Mouse (Mus musculus) natural killer cell, adult 2 months (primary cell): ENCODE data around the gene Psmc2.

ENCODE experiments used
- DNase-seq, 2 experiments: peaks; one replicate each; pipeline ENCODE4 v3.0.0; 2022; ENCODE audit warnings: low spot score in 2 of 2

The Psmc2 gene

DNA sequence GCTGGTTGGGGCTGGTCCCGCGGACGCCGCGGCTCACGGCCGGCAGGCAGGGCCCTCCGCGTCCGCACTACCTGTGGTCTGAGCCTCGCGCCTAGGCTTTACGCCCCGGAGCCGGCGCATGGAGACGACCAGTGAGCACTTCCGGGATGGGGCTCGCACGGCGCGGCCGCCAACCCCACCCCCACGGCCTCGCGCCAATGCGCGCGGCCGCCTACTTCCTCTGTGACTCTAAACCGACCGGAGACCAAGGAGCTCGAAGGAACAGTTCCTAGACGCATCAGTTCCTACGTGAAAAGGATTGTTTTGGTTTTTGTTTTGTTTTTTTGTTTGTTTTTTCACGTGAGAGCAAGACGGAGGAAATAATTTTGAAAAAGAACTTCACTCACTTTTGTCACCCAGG is at the start of gene Psmc2, which contains the start of gene Dnajc2:
Psmc2 (plus strand) TSS at position 231 of the 400 bp plus-strand sequence.
Dnajc2 (minus strand) TSS at position 199 of the 400 bp plus-strand sequence.
- DNase-seq = peak; percentile 85 to 88

DNA sequence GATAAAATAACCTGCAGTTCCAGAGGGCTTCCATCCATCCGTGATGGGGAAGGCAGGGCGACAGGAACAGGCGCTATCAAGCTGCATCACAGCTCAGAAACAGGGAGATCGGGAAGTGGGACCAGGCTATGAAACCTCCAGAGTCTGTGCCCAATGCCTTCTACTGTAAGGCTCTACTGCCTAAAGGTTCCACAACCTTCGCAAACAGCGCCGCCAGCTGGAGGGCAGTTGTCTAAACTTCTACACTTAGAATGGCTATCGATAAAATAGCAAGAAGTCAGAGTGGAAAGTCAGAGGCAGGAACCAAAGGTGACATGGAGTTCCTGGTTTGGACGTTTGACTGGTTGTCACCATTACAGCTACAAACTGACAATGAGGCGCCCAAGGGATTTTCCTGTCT is 49.5 kb upstream of the Psmc2 start:
- DNase-seq = peak; percentile 49 to 74

DNA sequence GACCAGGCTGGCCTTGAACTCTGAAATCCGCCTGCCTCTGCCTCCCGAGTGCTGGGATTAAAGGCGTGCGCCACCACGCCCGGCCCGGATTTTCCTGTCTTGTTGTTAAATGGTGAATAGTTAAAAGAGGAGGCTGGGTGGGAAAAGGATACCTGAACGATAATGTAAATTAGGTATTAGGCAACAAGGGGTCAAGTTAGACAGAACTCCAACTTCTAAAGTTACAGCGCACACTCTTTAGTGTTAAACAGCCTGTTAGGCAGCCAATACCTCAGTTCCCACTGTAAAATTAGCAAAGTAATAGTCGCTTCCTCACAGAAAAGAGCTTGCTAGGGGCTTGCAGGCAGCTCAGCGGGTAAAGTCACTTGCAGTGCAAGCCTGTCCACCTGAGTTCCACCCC is 49.0 kb upstream of the Psmc2 start:
- DNase-seq = no peak

DNA sequence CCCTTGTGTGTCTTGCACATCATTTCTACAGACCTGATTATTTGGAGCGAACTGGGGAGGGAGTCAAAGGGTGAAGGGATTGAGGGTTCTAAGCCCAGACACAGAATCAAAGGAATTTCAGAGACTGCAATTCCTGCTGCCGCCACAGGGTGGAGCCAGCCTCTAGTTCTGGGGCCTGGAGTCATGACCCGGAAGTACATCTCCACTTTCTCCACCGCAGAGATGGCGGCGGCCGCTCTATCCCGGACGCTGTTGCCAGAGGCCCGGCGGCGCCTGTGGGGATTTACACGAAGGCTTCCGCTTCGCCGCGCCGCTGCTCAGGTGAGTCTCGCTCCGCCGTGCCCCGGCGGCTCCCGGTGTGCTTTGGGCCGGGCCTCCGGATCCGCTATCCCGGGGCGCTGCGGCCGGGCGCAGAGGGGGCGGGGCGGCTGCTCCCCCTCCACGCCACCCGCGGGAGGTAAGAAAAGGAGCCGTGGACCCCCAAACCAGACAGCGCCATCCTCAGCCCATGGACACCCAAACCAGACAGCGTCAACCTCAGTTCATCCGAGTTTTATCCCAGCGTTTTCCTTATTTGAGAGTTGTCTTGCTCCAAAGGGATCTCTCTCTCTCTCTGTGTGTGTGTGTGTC is 48.0 kb upstream of the Psmc2 start, which contains the start of gene Pmpcb:
Pmpcb (plus strand) TSS at position 186 of the 630 bp plus-strand sequence.
- DNase-seq = peak; percentile 81 to 87

DNA sequence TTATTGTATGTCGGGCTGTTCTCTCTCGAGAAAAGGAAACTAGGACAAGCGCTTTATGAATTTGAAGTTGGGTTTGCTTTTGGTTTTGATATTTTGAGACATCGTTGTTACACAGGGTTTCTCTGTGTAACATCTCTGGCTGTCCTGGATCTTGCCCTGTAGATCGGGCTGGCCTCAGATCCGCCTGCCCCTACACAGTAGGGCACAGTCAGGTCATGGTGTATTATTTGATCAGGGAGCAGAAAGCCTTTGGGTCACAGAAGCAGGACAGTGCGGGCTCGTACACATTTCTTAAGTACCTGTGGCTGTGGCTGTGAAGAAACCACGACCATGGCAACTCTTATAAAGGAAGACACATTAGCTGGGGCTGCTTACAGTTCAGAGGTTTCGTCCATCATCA is 47.5 kb upstream of the Psmc2 start:
- DNase-seq = no peak

DNA sequence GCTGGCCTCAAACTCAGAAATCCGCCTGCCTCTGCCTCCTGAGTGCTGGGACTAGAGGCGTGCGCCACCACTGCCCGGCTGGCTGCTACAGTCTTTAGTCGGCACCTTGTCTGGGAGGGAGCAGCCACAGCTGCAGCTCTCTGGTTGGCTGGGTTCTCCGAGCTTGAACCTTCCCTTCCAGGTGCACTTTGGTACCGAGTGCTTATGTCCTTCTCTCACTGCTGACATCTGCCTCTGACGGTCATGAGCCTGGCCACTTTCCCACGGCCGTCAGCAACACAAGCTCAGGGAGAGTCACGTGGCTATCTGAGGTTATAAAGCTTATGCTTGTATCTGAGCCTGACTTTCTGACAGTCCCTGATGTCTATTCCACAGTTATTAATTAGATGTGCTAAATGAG is 46.0 kb upstream of the Psmc2 start:
- DNase-seq = no peak

DNA sequence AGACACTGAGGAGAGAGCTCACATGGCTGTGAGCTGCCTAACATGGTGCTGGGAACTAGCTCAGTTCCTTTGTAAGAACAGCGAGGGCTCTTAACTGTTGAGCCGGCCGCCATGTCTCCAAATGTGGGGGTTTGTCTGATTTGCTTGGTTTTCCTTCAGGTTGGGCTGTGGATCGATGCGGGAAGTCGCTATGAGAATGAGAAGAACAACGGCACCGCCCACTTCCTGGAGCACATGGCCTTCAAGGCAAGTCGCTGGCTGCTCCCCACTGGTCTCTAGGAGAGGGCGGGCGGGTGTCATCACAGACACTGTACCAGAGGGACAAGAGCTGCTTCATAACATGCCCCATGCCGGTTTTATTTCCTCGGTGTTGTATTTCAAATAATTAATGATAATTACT is 45.2 kb upstream of the Psmc2 start:
- DNase-seq = no peak

DNA sequence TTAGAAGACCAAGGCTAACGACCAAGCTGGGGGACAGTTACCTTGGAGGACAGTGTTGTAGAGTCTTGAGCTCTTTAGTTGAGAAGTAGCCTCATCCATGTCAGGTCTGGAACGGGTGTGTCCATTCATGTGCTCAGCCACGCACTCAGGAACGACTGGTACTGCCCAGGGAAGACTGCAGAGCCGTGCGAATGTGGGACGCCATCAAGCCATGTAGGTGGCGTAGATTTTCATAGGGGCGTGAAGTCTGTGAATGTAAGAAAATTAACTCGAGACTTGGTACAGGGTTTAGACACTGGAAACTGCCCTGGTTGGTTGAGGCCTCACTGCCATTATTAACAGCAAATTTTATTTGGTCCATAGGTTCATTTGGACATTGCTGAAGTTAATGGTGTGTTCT is 41.5 kb upstream of the Psmc2 start:
- no peak for DNase-seq

DNA sequence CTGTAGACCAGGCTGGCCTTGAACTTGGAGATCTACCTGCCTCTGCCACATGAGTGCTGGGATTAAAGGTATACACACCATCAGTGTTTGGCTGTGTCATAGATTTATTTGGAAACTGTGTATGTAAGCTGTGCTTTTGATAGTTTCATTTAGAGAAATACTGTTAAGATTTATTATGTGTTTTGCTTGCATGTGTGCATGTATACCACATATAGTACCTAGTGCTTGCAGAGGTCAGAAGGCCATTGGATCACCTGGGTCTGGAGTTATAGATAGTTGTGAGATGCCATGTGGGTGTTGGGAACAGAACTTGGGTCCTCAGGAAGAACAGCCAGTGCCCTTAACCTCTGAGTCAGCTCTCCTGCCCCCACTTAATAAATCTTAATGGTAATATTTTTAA is 40.4 kb upstream of the Psmc2 start:
- no peak for DNase-seq

DNA sequence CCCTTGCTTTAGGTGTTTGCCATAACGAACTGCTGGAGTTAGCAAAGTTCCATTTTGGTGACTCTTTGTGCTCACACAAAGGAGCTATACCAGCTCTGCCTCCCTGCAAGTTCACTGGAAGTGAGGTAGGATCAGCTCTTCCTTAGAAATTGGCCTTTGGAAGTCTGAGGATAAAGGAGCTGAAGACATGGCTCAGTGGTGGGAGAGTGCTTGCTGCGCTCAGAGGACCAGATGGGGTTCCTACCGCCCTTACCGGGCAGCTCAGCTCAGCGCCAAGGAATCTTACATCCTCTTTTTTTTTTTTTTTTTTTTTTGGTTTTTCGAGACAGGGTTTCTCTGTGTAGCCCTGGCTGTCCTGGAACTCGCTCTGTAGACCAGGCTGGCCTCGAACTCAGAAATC is 39.1 kb upstream of the Psmc2 start:
- DNase-seq = no peak

DNA sequence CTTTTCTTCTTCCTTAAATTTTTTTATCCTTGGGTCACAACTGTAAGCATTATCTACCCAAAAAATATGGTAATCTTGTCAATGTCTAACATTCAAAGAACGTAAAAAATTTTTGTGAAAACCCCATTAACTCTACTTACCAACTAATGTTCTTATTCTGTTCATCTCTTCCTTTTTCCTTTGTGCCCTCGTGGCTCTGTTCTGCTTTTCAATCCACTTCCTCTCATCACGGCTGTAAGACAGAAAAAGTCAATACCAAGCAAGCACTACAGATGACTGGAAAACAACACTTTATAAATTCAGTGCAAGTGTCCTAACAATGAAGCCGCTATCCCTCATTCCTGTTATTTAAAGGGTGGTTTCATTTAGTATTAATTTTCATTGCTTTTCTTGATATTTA is 16.6 kb upstream of the Psmc2 start:
- DNase-seq = no peak

DNA sequence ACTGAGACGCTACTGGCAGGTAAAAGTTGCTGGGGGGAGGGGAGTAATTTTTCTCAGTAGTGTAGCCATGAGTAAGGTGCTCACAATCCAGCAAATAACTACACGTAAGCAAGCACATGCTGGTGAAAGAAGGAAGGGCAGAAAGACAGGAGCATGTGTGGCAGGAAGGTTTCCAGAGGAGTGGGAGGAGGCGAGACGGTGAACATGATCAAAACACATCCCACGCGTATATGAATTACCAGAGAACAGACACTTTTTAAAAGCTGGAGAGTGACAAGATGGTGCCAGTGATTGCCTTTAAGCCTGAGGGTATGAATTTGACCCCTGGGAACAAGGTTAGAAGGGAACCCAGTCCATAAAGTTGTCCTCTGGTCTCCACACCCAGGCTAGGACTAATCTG is 15.2 kb upstream of the Psmc2 start:
- no peak for DNase-seq

DNA sequence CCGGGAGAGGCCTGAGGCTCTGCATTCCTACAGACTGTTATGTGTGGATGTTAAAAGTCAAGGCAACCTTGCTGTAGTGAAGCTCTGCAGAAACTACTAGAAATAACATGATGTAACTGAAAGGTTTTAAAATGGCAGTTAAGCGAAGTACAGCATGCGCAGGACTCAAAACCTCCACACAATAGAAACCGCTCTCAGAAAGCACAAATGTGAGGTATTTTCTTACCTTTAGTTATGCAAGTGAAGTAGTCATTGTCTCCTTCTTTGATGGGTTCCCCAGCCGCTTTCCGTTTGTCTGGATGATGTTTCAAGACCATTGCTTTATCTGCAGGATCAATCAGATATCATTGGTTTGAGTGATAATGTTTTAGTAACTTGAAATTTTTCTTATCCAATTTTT is 8.6 kb upstream of the Psmc2 start:
- DNase-seq = no peak

DNA sequence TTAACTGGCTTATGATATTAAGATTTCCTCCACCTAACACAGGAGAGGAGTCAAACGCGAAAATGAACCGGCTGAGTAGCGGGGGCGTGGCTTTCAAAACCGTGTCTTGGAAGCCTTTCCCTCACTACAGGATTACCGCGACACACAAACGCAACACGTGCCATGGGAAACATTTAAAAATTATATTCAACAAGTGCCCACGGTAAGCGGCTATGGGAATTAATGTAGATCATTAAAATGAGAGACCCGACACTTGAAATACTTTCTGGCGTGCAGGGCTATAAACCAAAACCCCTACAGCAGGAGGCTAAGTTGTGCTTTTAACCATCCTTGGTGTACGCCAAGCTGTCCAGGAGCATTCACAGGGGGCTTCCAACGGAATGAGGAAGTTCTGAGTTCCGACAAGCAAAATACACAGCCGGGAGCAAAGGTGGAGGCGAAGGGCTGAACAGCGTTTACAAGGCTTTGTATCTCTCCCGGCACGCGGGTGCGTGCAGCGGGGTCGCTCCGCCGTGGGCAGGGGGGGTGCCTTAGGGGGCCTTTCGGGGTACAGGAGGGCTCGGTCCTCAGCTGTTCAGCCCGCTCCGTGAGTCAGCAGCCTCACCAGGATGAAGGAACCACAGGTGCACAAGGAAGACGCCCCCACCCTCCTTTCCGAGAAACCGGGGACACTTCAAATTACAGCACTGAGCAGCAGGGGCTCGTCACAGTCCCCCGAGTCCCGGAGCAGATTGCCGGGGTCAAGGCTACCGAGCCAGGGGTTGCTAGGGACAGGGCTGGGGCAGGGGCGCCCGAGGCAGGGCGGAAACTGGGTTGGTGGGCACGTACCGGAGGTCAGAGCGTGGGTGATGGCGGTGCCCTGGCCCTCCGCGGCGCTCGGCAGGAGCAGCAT is 676 bp upstream of the Psmc2 start:
- DNase-seq = no peak

DNA sequence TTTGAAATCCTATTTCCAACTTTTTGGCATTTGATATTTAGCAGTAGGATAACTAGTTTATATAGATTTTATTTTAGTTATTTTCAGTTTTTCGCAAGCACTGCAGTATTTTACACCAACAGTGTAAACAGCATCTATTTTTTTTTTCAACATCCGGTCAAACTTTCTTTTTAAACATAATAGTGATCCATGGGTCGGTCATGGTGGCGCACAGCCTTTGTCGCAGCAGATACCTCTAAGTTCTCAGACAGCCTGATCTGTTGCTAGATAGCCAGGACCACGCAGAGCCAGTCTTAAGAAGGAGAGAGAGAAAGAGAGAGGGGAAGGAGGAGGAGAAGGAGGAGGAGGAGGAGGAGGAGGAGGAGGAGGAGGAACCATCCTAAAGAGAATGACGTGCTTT is 693 bp downstream of the Psmc2 start:
- no peak for DNase-seq

DNA sequence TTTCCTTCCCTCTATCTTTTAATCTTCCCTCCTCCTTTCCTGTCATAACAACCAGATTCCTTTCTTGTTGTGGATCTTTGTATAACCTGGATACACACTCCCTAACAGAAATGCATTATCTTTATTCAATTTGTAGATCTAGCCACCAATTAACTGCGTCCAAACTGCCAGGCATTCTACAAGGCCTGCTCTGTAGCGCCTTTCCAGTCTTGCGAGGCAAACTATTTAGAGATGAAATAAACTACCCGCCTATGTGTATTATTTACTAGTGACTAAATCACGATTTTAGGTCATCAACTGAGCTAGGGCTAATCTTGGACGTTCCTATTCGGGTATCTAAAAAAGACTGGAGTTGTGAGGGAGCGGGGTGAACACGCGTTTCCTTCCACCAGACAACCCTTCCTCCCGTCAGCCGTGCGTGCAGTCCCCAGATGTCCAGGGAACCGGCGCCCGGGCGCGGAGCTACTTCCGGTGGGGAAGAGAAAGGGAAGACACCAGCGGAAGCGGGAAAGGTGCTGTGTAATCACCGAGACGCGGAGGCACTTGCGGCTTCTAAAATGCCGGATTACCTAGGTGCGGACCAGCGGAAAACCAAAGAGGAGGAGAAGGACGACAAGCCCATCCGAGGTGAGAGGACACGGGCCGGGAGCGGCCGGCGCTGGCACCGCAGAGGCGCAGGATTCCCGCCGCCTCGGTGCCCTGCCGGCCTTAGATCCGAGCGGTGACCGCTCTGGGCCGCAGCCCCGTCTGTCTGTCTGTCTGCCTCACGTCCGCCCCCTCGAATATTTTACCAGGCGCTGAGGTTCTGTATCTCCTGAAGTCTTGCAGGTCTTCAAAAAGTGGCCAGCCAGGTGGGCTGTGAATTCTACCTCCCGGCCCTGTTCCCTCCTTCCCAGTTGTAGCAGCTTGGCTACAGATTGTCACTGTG is 1.4 kb downstream of the Psmc2 start:
- DNase-seq = peak; percentile 89 to 92

DNA sequence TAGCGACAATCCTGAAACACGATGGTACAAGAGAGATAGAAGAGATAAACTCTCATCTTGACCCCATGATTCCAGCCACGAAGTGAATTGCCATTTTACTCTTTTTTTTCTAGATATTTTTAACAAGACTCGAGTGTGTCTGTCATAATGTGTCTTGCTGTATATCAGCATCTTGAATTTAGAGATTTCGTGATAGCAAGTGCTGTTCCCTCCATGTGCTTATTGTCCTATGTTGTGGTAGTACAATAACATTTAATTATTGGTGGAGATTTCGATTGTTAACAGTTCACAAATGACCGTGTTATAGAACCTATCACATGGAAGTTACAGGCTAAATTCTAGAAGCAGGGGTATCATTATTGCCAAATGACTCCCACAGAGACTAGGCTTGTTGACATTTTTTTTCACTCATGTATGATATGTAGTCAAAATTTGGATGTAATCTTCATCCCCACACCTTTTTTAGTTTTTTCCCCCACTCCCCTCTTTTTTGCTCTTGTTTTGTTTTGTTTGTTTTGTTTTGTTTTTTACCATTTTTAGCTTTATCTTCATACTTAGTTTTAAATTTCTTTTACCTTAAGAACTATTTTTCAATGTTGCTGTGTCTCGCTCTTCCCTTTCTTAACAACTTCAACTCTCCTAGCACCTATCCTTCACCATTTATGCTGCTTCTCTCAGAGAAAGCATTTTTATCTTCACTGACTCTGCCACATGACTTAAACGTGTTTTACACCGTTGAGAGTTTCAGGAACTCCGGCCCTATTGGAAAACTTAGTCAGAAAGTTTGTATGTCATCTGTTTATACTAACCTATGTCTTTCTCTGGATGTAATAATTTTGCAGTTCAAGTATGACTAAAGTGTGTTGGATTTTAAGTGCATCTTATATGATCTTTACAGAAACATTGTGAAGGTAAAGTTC is 2.4 kb downstream of the Psmc2 start:
- DNase-seq = no peak

DNA sequence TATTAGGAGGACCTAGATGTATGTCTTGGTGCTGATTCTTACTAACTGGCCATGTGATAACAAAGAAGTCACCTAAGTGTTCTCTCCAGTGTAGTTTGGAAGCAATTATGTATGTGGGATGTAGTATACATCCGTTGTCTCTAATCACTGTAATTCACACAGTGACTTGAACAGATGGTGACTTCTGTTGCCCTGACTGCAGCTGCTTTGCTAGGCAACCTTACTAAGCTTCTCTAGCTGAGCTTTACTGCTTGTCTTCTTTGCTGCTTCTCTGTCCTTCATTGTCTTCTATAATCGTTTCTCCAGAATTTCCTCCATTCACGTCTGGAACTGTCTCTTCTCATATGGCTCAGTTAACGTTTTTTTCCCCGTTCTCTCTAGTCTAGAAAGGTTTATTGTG is 4.0 kb downstream of the Psmc2 start:
- DNase-seq = no peak

DNA sequence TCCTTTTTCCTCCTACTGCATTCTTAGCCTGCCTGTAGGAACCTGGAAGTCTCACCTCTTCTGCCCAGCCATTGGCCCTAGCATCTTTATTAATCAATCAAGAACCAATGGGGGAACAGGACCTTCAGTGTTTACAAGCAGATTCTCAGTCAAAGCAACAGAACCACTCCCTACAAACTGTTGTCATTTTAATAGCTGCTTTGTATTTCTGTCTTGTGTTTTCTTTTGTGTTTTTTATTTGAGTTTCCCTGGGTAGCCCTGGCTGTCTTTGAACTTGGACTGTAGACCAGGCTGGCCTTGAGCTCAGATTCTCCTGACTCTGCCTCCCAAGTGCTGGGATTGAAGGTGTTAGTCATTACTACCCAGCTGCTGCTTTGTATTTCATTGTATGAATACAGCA is 7.1 kb downstream of the Psmc2 start:
- no peak for DNase-seq

DNA sequence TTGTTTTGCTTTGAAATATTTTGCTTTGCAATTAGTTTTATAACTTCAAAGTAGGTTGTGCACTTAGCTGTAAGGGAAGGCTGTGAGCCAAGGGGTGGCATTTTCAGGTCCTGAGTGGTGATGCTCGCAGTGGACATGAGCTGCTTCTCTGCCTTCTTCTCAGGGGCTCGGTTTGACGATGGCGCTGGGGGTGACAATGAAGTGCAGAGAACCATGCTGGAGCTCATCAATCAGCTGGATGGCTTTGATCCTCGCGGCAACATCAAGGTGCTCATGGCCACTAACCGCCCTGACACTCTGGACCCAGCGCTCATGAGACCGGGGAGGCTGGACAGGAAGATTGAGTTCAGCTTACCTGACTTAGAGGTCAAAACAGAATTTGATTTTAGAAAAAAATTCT is 17.8 kb downstream of the Psmc2 start:
- no peak for DNase-seq

DNA sequence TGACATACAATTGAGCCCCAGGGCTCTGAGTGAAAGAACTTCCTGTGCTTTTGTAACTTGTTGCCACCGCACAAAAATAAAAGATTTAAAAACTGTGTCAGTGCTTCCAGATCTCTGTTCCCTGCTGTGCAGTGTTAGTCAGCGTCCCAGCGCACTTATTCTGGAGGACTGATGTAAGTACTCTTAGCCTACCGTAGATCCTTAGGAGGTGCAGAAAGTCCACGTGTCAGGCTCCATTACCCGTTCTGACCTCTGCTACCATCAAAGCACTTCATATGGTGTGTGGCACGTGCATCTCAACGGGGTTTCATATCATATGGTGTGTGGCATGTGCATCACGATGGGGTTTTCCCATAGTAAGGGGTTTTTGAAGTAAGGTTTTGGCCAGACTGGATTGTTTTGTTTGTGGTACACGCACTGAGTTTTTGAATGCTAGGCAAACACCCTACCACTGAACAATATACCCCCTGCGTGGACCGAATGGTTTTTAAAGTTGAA is 18.7 kb downstream of the Psmc2 start:
- no peak for DNase-seq
